Mouse (Mus musculus): ENCODE data around the gene Catsperz. TPM values are rescaled to one million over a fixed set of nuclear protein-coding genes. Genes with fewer than 3 reads are reported as not detected.

The Catsperz gene
- 0.85 and 0.96 TPM in 2 replicates for polyA plus RNA-seq (2015; fragmentation: Nextera tagmentation; extraction: Ambion mirVana)

GRCm38 (mm10) chr19:6925307-6925573 is at the start of gene Catsperz:
Catsperz (minus strand) TSS chr19:6925380.
- H3K4me2 ChIP-seq (replicated peaks), result no peak within 1 kb of the TSS; the same call in 1 of the 2 replicates
- no peak within 1 kb of the TSS for H3K9ac ChIP-seq (replicated peaks)
- H3K27ac ChIP-seq (replicated peaks), result no peak within 1 kb of the TSS
- H3K4me3 ChIP-seq, result no peak within 1 kb of the TSS
- no peaks in the 10 kb centered on the region for H3K36me3 ChIP-seq
- H3K9me3 ChIP-seq, result no peaks in the 10 kb centered on the region
- 3% methylated on average over 9 of the region's 9 CpGs for WGBS
- ATAC-seq (replicated peaks), result no peak
- peaks cover 34% of the 10 kb centered on the region for H3K4me1 ChIP-seq
- peaks cover 71% of the 10 kb centered on the region for H3K27me3 ChIP-seq

- under 1% methylated on average over 65 of the region's 84 CpGs for WGBS
- H3K4me1 ChIP-seq, result peaks cover 55% of the 10 kb centered on the region
- peaks cover 3% of the 10 kb centered on the region for H3K27me3 ChIP-seq
- no peaks in the 10 kb centered on the region for H3K9me3 ChIP-seq
- H3K9ac ChIP-seq (replicated peaks), result peak within 1 kb of the TSS; percentile 67
- H3K27ac ChIP-seq (replicated peaks), result peak within 1 kb of the TSS; percentile 95
- H3K4me3 ChIP-seq, result peak within 1 kb of the TSS; percentile 61
- peak within 1 kb of the TSS; percentile 82 for H3K4me2 ChIP-seq (replicated peaks)
- H3K36me3 ChIP-seq, result peaks cover 15% of the 10 kb centered on the region
- ATAC-seq (replicated peaks), result peak; percentile 72
Observed at GRCm38 (mm10) chr19:6974211-6975205, 49.3 kb upstream of the Catsperz start, which contains the start of gene Ppp1r14b. Ppp1r14b (plus strand) TSS chr19:6974968.

- no peak for ATAC-seq (replicated peaks)
- H3K4me3 ChIP-seq, result peak overlapping the region; percentile 61
- peaks cover 10% of the 10 kb centered on the region for H3K27me3 ChIP-seq
- peaks cover 15% of the 10 kb centered on the region for H3K36me3 ChIP-seq
- peak overlapping the region; percentile 95 for H3K27ac ChIP-seq (replicated peaks)
- H3K9me3 ChIP-seq, result no peaks in the 10 kb centered on the region
- peaks cover 50% of the 10 kb centered on the region for H3K4me1 ChIP-seq
- H3K9ac ChIP-seq (replicated peaks), result peak overlapping the region; percentile 67; the same call in 1 of the 2 replicates
- 25% methylated on average over 11 of the region's 12 CpGs for WGBS
- H3K4me2 ChIP-seq (replicated peaks), result peak overlapping the region; percentile 82
Observed at GRCm38 (mm10) chr19:6973581-6974190, 48.5 kb upstream of the Catsperz start.

GRCm38 (mm10) chr19:6972247-6972917 is 47.2 kb upstream of the Catsperz start:
- H3K27me3 ChIP-seq, result peaks cover 12% of the 10 kb centered on the region
- H3K27ac ChIP-seq (replicated peaks), result no peak overlapping the region
- ATAC-seq (replicated peaks), result no peak
- H3K4me2 ChIP-seq (replicated peaks), result no peak overlapping the region
- no peak overlapping the region for H3K4me3 ChIP-seq
- no peak overlapping the region for H3K9ac ChIP-seq (replicated peaks)
- H3K9me3 ChIP-seq, result no peaks in the 10 kb centered on the region
- 80% methylated on average over 13 of the region's 13 CpGs for WGBS
- H3K4me1 ChIP-seq, result peaks cover 37% of the 10 kb centered on the region
- H3K36me3 ChIP-seq, result peaks cover 3% of the 10 kb centered on the region

- WGBS, result 54% methylated on average over 6 of the region's 6 CpGs
- H3K4me3 ChIP-seq, result no peak overlapping the region
- no peaks in the 10 kb centered on the region for H3K36me3 ChIP-seq
- peaks cover 12% of the 10 kb centered on the region for H3K27me3 ChIP-seq
- no peak overlapping the region for H3K4me2 ChIP-seq (replicated peaks)
- no peak overlapping the region for H3K9ac ChIP-seq (replicated peaks)
- no peak overlapping the region for H3K27ac ChIP-seq (replicated peaks)
- no peak for ATAC-seq (replicated peaks)
- H3K4me1 ChIP-seq, result peaks cover 31% of the 10 kb centered on the region
- H3K9me3 ChIP-seq, result no peaks in the 10 kb centered on the region
Observed at GRCm38 (mm10) chr19:6971644-6972043, 46.5 kb upstream of the Catsperz start.

GRCm38 (mm10) chr19:6970460-6971085 is 45.4 kb upstream of the Catsperz start:
- H3K4me3 ChIP-seq, result no peak overlapping the region
- no peak overlapping the region for H3K9ac ChIP-seq (replicated peaks)
- no peaks in the 10 kb centered on the region for H3K36me3 ChIP-seq
- peaks cover 12% of the 10 kb centered on the region for H3K27me3 ChIP-seq
- 13% methylated on average over 11 of the region's 11 CpGs for WGBS
- no peak overlapping the region for H3K27ac ChIP-seq (replicated peaks)
- no peak for ATAC-seq (replicated peaks)
- peak overlapping the region; percentile 46; the same call in 1 of the 2 replicates for H3K4me2 ChIP-seq (replicated peaks)
- peaks cover 21% of the 10 kb centered on the region for H3K4me1 ChIP-seq
- H3K9me3 ChIP-seq, result no peaks in the 10 kb centered on the region

- no peaks in the 10 kb centered on the region for H3K36me3 ChIP-seq
- H3K9ac ChIP-seq (replicated peaks), result peak overlapping the region; percentile 22
- H3K9me3 ChIP-seq, result no peaks in the 10 kb centered on the region
- no peak overlapping the region for H3K27ac ChIP-seq (replicated peaks)
- H3K4me1 ChIP-seq, result peaks cover 21% of the 10 kb centered on the region
- H3K4me3 ChIP-seq, result peak overlapping the region; percentile 41
- H3K4me2 ChIP-seq (replicated peaks), result peak overlapping the region; percentile 46
- 0 out of 2 replicates have a peak, but pooled peaks have one; percentile 9 for ATAC-seq (replicated peaks)
- peaks cover 12% of the 10 kb centered on the region for H3K27me3 ChIP-seq
- 1% methylated on average over 45 of the region's 55 CpGs for WGBS
Observed at GRCm38 (mm10) chr19:6969665-6970381, 44.6 kb upstream of the Catsperz start.

GRCm38 (mm10) chr19:6969291-6969664 is 44.1 kb upstream of the Catsperz start:
- WGBS, result 1% methylated on average over 20 of the region's 20 CpGs

GRCm38 (mm10) chr19:6968491-6969271 is 43.5 kb upstream of the Catsperz start:
- H3K27ac ChIP-seq (replicated peaks), result no peak overlapping the region
- peak overlapping the region; percentile 41 for H3K4me3 ChIP-seq
- H3K4me2 ChIP-seq (replicated peaks), result peak overlapping the region; percentile 46
- no peak overlapping the region for H3K9ac ChIP-seq (replicated peaks)
- peaks cover 17% of the 10 kb centered on the region for H3K4me1 ChIP-seq
- ATAC-seq (replicated peaks), result no peak
- H3K9me3 ChIP-seq, result no peaks in the 10 kb centered on the region
- no peaks in the 10 kb centered on the region for H3K36me3 ChIP-seq
- H3K27me3 ChIP-seq, result peaks cover 12% of the 10 kb centered on the region
- WGBS, result 14% methylated on average over 15 of the region's 15 CpGs

More at GRCm38 (mm10) chr19:6969291-6969664, 44.1 kb upstream of the Catsperz start:
- Histone ChIP-seq H3K9ac (replicated peaks) (peak overlapping the region; percentile 22), H3K4me1 (peaks cover 21% of the 10 kb centered on the region), H3K4me3 (peak overlapping the region; percentile 41), H3K4me2 (replicated peaks) (peak overlapping the region; percentile 46), H3K9me3 (no peaks in the 10 kb centered on the region), H3K27me3 (peaks cover 12% of the 10 kb centered on the region), H3K27ac (replicated peaks) (no peak overlapping the region), H3K36me3 (no peaks in the 10 kb centered on the region)
- no peak for ATAC-seq (replicated peaks)

- WGBS, result 84% methylated on average over 10 of the region's 10 CpGs
- Histone ChIP-seq H3K9me3 (no peaks in the 10 kb centered on the region), H3K4me3 (no peak overlapping the region), H3K36me3 (no peaks in the 10 kb centered on the region), H3K9ac (replicated peaks) (no peak overlapping the region), H3K4me2 (replicated peaks) (no peak overlapping the region), H3K27me3 (no peaks in the 10 kb centered on the region), H3K27ac (replicated peaks) (no peak overlapping the region), H3K4me1 (peaks cover 10% of the 10 kb centered on the region)
- no peak for ATAC-seq (replicated peaks)
Observed at GRCm38 (mm10) chr19:6956461-6956860, 31.3 kb upstream of the Catsperz start.

Data from forebrain, embryonic 15.5 days (tissue).